Mouse (Mus musculus): Measurements from ENCODE around the gene Srsf12.

- TF ChIP-seq CTCF (IDR thresholded peaks at IDR 0.05; ENCODE audit: low read depth) (no peak), EP300 (IDR thresholded peaks at IDR 0.05; ENCODE audit: low read depth) (no peak)
These were observed 73.3 kb downstream of the Srsf12 start for GRCm38 (mm10) chr4:33281891-33282685.

Measured in heart, postnatal 0 days (tissue).